Mouse (Mus musculus) testis, adult 10 weeks (tissue): ENCODE data around the gene Gm32687. TPM values are rescaled to one million over a fixed set of nuclear protein-coding genes. Genes with fewer than 3 reads are reported as not detected.

Experiments
- polyA plus RNA-seq: library from polyadenylated mRNA; stranded (reverse); fragments of 350-450 nt; fragmentation: Illumina TruSeq; extraction: RNeasy Lipid Tissue Mini Kit (QIAGEN cat#74804); gene quantifications from one replicate; pipeline ENCODE4 v1.2.3, GENCODE M21; 2014; ENCODE audit warnings: low read depth, low replicate concordance

The Gm32687 gene
- polyA plus RNA-seq = 13.4 TPM

GRCm38 (mm10) chr10:81863409-81864407 lies at the start of gene Gm32687:
TSS of gene Gm32687 (plus strand) at chr10:81863934.

GRCm38 (mm10) chr10:81929842-81930743 lies 66.4 kb downstream of the Gm32687 start, which contains the start of gene Zfp781:
TSS of gene Zfp781 (minus strand) at chr10:81930480.

Other genes with a start within 250 kb of the Gm32687 start
- not detected for gene Sirt6, start 236.1 kb upstream of the Gm32687 start, polyA plus RNA-seq
- gene Ankrd24, start 235.4 kb upstream of the Gm32687 start, polyA plus RNA-seq = 1.0 TPM
- gene Gm10778, start 214.9 kb upstream of the Gm32687 start, polyA plus RNA-seq = 6.5 TPM
- 20.2 TPM for gene Zfp433, start 159.1 kb upstream of the Gm32687 start, polyA plus RNA-seq
- gene Gm3055, start 92.8 kb upstream of the Gm32687 start, polyA plus RNA-seq = 11.6 TPM
- 3.0 TPM for gene Gm4767, start 51.7 kb upstream of the Gm32687 start, polyA plus RNA-seq
- 4.8 TPM for gene Zfp781, start 66.5 kb downstream of the Gm32687 start, polyA plus RNA-seq
- 2.4 TPM for gene Zfp873, start 184.2 kb downstream of the Gm32687 start, polyA plus RNA-seq
- 6.9 TPM for gene BC024063, start 219.4 kb downstream of the Gm32687 start, polyA plus RNA-seq